Mouse (Mus musculus) testis, adult 2 months (tissue): ENCODE data around the gene Tle3. TPM values are rescaled to one million over a fixed set of nuclear protein-coding genes. Genes with fewer than 3 reads are reported as not detected.

Source experiments
- H3K27ac ChIP-seq: fragments of 200-500 bp; 2 replicates; pipeline ENCODE4 v1.5.1; 2012; ENCODE audit warnings: low read depth, low read length; ENCODE audit not compliant: control insufficient read depth, insufficient read depth
- H3K27me3 ChIP-seq: fragments of 200-500 bp; 2 replicates; pipeline ENCODE4 v1.6.1; 2012; ENCODE audit warnings: mild to moderate bottlenecking, low read length, moderate library complexity; ENCODE audit not compliant: control insufficient read depth, insufficient read depth
- H3K36me3 ChIP-seq: fragments of 200-500 bp; 2 replicates; pipeline ENCODE4 v1.6.1; 2012; ENCODE audit warnings: mild to moderate bottlenecking, low read length; ENCODE audit not compliant: control insufficient read depth, insufficient read depth
- H3K4me1 ChIP-seq: fragments of 200-500 bp; 2 replicates; pipeline ENCODE4 v1.6.1; 2012; ENCODE audit warnings: low read length; ENCODE audit not compliant: control insufficient read depth, insufficient read depth
- H3K4me3 ChIP-seq: fragments of 200-500 bp; 2 replicates; pipeline ENCODE4 v1.5.1; 2012; ENCODE audit warnings: low read depth, mild to moderate bottlenecking, low read length, moderate library complexity, mixed read lengths; ENCODE audit not compliant: control insufficient read depth
- CTCF ChIP-seq: fragments of 200-500 bp; IDR thresholded peaks from 2 replicates; pipeline ENCODE4 v1.5.1; 2012; ENCODE audit warnings: low read depth, mild to moderate bottlenecking, inconsistent platforms, low read length, moderate library complexity; ENCODE audit not compliant: control insufficient read depth, insufficient read depth, insufficient replicate concordance
- POLR2A ChIP-seq: fragments of 200-500 bp; IDR thresholded peaks from 2 replicates; pipeline ENCODE4 v1.6.1; 2012; ENCODE audit warnings: low read depth, mild to moderate bottlenecking, inconsistent platforms, low read length, moderate library complexity; ENCODE audit not compliant: control insufficient read depth
- polyA plus RNA-seq: library from polyadenylated mRNA; depleted of rRNA; stranded (reverse); fragments of >200 nt; gene quantifications from 2 replicates; pipeline ENCODE4 v1.2.3, GENCODE M21; 2012

The Tle3 gene
- polyA plus RNA-seq, 1 experiment = 153 TPM

- Histone ChIP-seq H3K4me3 (no peak overlapping the region), H3K4me1 (no peaks in the 10 kb centered on the region), H3K27me3 (no peaks in the 10 kb centered on the region), H3K36me3 (no peaks in the 10 kb centered on the region), H3K27ac (no peak overlapping the region)
- TF ChIP-seq CTCF (no peak), POLR2A (no peak)
Measured at GRCm38 (mm10) chr9:61398160-61398559, 26.0 kb downstream of the Tle3 start.

- H3K27me3 ChIP-seq = no peaks in the 10 kb centered on the region
- no peak overlapping the region for H3K4me3 ChIP-seq
- no peaks in the 10 kb centered on the region for H3K4me1 ChIP-seq
- no peak for TF ChIP-seq CTCF
- TF ChIP-seq POLR2A = no peak
- no peaks in the 10 kb centered on the region for H3K36me3 ChIP-seq
- no peak overlapping the region for H3K27ac ChIP-seq
Measured at GRCm38 (mm10) chr9:61400132-61400531, 28.0 kb downstream of the Tle3 start.

DNA sequence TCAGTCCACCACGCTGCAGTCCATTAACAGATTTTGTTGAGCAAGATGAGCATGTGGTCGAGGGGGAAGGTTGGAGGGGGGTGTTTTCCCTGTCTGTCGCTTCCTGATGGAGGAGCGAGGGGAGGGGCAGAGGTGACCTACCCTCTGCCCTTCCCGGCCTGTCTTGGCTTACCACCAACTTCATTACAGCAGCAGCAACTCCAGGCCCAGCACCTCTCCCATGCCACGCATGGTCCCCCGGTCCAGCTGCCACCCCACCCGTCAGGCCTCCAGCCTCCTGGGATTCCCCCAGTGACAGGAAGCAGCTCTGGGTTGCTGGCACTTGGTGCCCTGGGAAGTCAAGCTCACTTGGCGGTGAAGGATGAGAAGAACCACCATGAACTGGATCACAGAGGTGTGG is 29.5 kb downstream of the Tle3 start:
- no peaks in the 10 kb centered on the region for H3K4me1 ChIP-seq

GRCm38 (mm10) chr9:61402268-61402667 is 30.1 kb downstream of the Tle3 start:
- Histone ChIP-seq H3K36me3 (no peaks in the 10 kb centered on the region), H3K4me1 (no peaks in the 10 kb centered on the region), H3K27me3 (no peaks in the 10 kb centered on the region), H3K4me3 (no peak overlapping the region), H3K27ac (no peak overlapping the region)
- TF ChIP-seq POLR2A (no peak), CTCF (no peak)

More for the DNA sequence above, 29.5 kb downstream of the Tle3 start:
- H3K27me3 ChIP-seq = no peaks in the 10 kb centered on the region
- H3K4me3 ChIP-seq = no peak overlapping the region
- no peak for TF ChIP-seq CTCF
- H3K27ac ChIP-seq = no peak overlapping the region
- H3K36me3 ChIP-seq = no peaks in the 10 kb centered on the region

GRCm38 (mm10) chr9:61402716-61403115 is 30.6 kb downstream of the Tle3 start:
- no peaks in the 10 kb centered on the region for H3K4me1 ChIP-seq
- no peak overlapping the region for H3K27ac ChIP-seq

DNA sequence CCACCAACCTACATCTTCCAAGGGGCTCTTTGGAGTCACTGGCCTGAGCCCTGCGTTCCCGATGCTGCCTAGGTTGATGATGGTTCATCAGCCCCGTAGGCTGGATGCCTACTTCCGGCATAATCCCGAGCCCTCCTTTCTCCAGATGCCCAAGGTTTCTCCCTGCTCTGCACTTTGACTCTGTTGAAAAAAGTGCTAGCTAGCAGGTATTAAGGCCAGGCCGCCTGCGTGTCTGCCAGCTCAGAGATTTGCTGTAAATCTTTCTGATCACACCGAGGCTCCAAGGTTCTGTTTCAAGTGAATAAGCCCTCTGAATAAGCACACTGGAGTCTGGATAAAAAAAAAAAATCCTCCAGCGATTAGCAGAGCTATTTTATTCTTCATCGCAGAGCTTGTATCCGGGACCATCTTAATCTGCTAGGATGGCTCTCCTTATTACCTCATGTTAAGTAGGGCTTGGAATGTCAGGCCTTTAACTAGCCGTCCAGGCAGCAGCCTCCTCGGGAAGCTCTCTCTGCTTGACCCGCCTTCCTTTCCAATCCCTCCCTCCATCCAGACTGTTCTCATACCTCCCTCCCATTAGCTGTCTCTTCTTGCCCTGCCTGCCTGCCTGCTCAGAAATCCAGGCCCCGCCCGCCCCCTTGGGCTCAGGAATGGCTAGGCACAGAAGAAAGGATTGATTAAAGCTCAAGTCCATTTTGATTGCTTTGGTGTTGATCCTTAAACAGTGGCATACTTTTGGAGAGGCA is 31.9 kb downstream of the Tle3 start:
- no peak overlapping the region for H3K4me3 ChIP-seq
- H3K4me1 ChIP-seq = no peaks in the 10 kb centered on the region
- no peaks in the 10 kb centered on the region for H3K27me3 ChIP-seq
- TF ChIP-seq CTCF (no peak), POLR2A (no peak)
- H3K27ac ChIP-seq = no peak overlapping the region
- H3K36me3 ChIP-seq = no peaks in the 10 kb centered on the region

More at GRCm38 (mm10) chr9:61402716-61403115, 30.6 kb downstream of the Tle3 start:
- H3K4me3 ChIP-seq = no peak overlapping the region
- TF ChIP-seq POLR2A (no peak), CTCF (no peak)
- no peaks in the 10 kb centered on the region for H3K36me3 ChIP-seq
- no peaks in the 10 kb centered on the region for H3K27me3 ChIP-seq

GRCm38 (mm10) chr9:61404615-61404980 is 32.4 kb downstream of the Tle3 start:
- H3K4me3 ChIP-seq = no peak overlapping the region
- H3K27ac ChIP-seq = no peak overlapping the region
- no peaks in the 10 kb centered on the region for H3K27me3 ChIP-seq
- H3K4me1 ChIP-seq = no peaks in the 10 kb centered on the region
- no peaks in the 10 kb centered on the region for H3K36me3 ChIP-seq
- no peak for TF ChIP-seq CTCF
- no peak for TF ChIP-seq POLR2A
